Mouse (Mus musculus) kidney, postnatal 36 days (tissue): ENCODE results near the gene En2.

ENCODE experiments used
- DNase-seq, 2 experiments: peaks; one replicate each; pipeline ENCODE4 v3.0.0; 2021 to 2022; ENCODE audit warnings: mixed read lengths in 2 of 2

En2 gene

DNA sequence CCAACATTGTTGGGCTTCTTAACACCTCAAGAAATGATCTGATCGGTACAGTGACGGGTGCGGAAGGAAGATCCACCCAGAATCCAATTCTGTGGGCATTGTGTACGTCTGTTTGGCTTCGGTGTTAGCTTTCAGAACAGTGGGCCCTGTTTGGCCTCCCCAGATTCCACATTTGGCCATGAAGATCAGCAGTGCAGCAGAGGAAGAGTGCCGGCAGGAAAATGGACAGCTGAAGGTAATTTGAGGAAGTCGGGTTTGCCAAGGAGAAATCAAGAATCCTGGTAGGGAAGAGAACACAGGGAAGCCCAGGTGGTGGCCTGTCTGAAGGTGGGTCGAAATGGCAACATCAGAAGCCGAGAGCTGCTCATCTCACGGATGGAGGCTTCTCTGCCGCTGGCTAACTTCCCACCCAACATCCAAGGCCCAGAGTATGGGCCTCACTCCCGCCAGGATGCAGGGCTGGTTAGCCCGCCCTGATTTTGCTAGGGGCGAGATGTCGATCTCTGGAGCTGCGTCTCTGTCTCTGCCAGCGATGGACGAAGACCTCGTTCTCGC, 4.0 kb upstream of the En2 start:
- DNase-seq: no peak

DNA sequence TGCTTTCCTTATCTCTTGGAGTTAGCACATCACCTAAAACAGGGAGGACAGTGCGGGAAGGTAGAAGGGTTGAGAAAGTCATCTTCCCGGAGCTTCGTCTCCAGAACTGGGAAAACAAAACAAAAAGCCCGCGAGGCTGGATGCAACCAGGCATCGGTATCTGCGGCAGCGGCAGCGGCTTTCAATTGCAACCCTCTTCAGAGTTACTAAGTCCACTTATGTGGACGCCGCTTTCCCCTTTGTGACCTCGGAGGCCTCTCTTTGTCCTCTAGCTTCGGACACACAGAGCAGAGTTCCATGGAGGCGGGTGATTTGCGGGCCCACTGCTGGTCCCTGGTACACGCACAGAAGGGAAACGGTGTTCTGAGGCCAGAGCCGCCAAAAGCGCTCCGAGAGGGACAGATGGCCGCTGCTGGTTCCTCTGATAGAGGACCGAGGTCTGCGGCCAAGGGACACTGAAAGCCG, 3.5 kb upstream of the En2 start:
- no peak for DNase-seq

DNA sequence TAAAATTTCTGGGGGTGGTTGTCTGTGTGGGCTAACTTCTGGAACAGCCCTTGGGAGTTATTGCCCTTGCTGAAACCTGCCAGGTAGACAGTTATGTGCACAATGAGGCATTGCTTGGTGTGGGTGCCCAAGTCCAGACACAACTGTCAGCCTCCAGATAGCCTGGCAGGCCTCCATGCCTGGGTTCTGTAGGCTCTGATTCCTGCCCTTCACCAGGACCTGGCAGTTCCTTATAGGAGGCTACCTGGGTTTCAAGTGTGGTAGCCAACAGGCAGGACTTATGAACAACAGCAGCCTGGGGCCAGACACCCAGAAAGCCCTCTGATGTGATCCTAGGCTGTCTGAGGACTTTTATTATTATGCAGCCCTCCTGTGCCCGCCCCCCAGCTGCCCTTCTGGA, 1.6 kb upstream of the En2 start:
- DNase-seq: no peak

DNA sequence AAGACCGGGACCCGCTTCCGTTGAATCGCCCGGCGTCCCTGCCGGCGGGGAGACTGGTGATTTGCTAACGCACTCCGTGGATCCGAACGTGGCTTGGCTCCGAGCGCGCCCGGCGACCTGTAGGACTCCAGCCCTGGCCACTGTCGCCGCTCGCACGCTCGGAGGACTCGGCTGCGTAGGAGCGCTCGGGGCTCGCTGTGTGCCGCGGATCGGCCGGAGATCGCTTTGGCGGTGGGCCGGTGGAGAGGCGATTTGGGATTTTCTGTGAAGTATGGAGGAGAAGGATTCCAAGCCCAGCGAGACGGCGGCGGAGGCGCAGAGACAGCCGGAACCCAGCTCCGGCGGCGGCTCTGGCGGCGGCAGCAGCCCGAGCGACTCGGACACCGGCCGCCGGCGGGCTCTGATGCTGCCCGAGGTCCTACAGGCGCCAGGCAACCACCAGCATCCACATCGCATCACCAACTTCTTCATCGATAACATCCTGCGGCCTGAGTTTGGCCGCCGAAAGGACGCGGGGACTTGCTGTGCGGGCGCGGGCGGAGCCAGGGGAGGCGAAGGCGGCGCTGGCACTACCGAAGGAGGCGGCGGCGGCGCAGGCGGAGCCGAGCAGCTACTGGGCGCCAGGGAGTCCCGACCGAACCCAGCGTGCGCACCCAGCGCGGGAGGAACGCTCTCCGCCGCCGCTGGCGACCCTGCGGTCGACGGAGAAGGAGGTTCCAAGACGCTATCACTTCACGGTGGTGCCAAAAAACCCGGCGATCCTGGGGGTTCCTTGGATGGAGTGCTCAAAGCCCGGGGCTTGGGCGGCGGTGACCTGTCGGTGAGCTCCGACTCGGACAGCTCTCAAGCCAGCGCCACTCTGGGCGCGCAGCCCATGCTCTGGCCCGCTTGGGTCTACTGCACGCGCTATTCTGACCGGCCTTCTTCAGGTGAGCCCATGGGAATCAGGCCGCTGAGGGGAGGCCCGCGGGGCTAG, 1.1 kb downstream of the En2 start:
- DNase-seq: peak; percentile 12 to 60

DNA sequence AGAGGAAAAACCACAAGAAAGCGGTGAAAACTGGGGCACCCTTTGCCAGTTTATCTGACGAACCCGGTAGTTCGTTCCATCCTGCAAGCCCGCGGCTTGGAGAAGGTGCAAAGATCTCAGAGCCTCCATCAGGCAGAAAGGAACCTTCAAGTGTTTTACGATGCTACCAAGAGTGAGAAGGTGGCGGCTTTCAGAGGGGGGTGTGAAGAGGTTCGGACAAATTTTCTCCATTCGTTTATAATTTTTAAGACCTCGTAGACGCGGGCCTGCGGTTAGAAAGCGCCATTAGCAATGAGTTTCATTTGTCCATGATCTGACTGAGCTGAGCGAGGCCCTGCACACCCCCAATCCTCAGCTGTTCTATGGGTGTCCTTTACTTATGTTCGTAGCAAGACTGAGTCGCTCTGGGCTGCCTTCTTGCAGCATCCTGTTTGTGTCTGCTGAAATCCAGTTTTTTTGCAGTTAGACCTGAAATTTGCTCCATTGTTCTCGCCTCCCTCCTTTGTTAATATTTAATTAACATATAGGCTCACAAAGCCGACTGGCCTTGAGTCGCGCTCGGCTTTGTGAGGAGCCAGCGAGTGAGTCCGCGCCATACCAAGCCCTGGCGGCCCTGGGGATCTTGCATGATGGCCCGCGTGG, 2.2 kb downstream of the En2 start:
- peak in 1 of 2 experiments; percentile 27 for DNase-seq

DNA sequence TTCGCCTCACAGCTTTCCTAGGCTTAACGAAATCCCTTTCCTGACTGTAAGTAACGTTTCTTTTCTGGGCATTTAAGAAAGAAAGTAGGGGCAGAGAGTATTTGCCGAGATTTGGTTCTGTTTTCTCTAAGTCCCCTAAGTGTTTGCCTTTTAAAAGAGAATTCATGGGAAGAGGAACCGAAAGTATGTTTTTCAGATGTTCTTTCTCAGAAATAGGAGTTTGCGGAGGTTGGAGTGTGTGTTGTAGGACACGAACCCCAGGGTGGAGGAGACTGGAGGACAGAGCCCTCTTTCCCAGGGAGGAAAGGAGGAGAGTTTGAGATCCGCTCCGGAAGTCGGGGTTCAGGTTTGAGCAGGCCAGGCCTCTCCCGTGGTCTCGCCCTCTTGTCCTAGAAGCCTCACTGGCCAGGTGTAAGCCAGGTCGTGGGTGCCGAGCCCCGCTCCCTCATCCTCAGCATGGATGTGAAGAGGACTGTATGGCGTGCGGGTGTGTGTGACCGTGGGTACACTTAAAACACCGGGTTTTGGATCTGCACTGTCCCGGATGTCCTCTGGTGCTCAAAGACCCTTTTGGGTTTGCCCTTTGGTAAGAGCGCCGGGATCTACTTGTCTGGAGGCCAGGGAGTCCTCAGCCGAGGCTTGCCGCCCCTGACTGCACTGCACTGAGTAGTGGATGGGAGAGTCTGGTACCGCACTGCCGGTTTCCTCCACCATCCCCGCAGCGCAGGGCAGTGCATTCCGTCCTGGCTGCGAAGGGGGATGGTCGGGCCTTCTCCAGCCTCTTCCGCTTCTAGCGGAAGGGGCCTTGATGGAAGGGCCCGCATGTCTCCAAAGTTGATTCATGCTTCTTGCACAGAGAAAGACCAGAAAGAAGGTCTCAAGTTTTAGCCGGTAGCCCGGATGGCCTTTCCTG, 3.0 kb downstream of the En2 start:
- no peak for DNase-seq

DNA sequence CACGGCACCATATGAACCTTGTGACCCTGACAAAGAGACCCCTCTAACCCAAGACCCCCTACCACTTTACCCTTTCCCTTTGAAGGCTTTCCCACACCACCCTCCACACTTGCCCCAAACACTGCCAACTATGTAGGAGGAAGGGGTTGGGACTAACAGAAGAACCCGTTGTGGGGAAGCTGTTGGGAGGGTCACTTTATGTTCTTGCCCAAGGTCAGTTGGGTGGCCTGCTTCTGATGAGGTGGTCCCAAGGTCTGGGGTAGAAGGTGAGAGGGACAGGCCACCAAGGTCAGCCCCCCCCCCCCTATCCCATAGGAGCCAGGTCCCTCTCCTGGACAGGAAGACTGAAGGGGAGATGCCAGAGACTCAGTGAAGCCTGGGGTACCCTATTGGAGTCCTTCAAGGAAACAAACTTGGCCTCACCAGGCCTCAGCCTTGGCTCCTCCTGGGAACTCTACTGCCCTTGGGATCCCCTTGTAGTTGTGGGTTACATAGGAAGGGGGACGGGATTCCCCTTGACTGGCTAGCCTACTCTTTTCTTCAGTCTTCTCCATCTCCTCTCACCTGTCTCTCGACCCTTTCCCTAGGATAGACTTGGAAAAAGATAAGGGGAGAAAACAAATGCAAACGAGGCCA, 3.8 kb downstream of the En2 start:
- no peak for DNase-seq

DNA sequence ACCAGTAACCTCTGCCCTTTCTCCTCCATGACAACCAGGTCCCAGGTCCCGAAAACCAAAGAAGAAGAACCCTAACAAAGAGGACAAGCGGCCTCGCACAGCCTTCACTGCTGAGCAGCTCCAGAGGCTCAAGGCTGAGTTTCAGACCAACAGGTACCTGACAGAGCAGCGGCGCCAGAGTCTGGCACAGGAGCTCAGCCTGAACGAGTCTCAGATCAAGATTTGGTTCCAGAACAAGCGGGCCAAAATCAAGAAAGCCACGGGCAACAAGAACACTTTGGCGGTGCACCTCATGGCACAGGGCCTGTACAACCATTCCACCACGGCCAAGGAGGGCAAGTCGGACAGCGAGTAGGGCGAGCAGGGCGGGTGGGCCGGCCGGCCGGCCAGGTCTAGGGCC, 4.6 kb downstream of the En2 start:
- DNase-seq: no peak

DNA sequence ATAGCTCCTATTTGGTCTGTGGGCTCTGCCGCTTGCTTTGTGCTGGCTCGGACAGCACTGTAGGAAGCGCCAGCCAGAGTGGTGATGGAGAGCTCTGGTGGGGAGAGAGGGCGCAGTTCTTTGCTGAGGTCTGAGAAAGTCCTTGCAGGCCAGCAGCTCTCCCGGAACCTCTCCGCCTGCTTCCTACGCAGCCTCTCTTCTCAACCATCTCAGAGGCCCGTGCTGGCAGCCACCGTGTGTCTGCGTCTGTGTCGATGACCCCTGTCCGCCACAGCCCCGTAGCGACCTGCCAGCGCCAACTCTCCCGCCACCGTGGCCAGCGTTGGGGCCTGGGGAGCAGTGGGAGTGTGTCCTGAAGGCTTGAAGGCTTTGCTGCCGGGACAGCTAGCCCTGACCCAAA, 5.4 kb downstream of the En2 start:
- no peak for DNase-seq

DNA sequence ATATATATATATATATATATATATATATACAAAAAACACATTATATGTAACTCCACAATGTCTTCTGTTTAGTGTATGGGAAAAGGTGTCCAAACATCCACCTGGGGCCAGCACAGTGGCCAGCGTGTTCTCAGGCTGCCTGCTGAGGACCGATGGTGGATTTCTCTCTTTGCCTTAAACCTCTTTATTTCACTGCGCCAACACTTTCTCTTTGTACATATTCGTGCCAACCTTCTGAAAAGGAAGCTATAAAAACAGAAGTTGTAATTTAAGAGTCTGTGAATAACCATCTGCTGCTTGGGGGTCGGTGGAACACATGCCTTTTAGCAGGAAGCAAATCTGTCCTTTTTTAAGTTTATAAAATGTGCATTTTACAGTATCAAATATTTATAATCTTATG, 6.2 kb downstream of the En2 start:
- DNase-seq: no peak

DNA sequence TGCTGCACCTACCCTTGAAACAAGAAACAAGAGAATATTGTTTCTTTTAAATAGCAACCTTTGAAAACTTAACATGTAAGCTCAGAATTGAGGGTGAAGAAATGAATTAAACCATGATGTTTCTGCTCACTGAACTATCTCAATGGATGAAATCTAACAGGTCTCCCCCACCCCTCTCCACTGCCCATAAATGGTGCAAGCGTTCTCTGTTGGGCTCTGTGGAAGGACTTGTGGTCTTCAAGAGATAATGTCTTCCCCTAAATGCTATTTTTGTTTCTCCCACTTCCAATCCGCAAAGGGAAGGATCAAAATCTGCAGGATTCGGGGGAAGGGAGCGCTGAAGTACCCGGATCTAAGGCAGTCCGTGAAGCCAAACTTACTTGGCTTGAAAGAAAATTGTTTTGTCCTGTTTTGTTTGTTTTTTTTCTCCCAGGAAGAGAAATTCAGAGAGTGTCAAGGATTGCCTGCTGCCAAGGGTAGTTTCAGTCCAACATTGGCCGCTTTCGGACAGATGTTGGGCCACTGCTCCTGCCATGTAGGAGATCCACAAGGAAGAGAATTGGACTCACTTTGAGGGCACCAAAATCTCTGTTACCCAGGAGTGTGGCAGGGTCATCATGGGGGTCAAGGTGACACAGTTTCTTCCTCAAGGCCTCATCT, 6.9 kb downstream of the En2 start:
- DNase-seq: no peak

DNA sequence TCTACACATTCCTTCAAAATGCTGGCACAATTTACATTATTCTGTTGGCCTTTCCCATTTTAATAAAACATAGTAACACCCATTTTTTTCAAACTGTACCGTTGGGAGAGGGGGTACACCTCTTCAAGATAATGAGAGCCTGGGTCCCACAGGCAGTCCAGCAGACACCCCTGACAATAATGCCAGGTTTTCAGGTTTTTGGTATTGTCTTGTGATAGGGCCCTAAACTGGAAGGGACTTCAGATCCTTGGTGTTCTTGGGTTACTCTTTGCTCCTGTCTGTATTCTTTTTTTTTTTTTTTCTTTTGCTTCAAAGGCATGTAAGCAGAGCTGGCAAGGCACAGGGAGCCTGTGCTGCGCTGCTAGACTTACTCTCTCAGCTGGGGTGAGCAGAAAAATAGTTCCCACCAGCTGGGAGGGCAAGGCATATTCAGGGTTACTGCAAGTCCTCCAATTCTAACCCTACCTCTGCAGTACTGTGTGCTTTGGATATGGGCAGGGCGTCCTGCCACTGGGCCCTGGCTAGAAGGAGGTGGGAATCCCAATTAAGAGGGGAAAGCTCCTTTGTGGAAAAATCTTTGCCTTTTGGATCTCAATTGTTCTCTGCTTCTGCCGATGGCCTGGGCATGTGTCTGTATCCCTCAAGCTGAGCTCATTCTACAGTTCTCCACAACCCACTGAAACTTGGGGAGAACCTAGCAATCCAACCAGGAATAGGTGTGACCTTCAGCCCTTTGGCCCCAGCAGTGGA, 7.6 kb downstream of the En2 start:
- no peak for DNase-seq

DNA sequence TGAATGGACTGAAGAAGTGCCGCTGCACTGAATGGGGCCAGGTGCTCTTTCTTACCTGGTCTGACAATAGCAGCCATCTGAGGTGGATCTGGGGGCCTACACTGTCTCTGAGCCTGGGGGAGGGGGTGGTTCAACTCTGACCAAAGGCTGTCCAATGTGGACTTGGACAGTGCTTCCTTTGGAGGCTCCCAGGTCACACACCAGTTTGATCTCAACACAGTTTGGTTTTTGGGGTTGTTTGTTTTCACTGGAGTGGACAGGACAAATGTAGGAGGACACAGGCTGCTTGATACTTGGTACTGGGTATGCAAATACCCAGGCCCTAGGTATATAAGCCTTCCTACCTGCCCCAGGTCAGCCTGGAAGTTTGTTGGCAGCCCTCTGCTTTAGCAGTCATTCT, 8.2 kb downstream of the En2 start:
- no peak for DNase-seq

DNA sequence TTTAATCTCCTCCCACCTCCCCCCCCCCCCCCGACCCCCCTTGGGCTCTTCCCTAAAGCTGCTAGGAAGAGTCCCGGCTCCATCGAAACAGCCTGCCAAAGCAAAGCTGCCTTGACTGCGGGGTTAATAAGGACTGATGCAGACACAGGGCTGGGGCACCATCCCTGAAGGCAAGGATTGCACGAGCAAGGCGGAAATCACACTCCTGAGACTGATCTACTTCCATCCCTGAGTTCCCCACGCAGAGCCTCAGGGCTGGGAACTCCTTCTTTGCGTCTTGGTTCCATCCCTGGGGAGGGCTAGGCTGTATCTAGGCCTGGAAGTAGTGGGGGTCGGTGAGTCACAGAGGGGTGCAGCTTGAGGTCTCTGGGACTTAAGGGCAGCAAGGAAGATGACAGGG, 8.6 kb downstream of the En2 start:
- DNase-seq: no peak

DNA sequence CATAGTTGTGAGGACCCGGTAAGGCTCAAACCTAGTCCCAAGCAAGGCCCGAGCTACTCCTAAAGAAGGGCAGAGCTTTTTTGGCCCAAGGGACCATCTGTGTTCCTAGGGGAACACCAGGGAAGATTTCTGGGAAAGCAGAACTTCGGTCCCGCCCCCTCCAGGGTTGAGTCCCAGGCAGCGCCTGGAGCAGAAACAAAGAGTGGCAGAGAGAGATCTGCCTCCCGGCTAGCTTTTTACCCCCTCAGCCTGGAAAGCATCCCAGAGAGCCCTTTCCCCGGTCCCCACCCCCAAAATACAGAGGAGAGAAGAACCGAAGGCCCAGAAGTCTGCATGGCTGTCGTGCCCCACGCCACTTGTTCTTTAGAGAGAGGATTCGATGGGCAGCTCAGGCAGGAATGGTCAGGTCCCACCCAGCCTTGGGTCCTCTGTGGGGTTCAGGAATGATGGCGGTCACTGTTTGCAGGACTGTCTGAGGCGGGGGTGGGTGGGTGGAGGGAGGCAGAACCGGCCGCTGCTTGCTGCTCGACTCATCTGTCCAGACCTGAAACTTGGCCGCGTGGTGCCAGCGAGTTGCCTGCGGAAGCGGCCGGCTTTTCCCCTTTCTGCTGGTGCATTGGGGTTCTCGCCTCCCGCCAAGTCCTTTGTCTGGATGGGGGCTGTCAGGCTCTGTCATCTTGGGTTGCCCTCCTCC, 9.5 kb downstream of the En2 start:
- no peak for DNase-seq

DNA sequence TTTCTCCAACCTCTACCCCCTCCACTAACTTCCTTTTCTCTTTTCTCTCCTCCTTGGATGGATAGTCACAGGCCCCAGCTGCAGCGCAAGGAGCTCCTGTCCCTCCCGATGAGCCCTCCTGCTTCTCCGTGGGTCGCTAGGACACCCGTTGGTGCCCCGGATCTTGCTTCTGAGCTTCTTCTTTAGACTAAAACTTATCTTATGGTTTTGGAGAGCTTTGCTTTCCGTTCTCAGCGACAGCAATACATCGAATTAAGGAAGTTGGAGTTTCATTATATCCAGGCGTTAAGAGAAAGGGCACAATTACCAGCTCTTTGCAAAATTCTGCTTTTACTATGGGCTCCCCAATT, 10.1 kb downstream of the En2 start:
- no peak for DNase-seq

DNA sequence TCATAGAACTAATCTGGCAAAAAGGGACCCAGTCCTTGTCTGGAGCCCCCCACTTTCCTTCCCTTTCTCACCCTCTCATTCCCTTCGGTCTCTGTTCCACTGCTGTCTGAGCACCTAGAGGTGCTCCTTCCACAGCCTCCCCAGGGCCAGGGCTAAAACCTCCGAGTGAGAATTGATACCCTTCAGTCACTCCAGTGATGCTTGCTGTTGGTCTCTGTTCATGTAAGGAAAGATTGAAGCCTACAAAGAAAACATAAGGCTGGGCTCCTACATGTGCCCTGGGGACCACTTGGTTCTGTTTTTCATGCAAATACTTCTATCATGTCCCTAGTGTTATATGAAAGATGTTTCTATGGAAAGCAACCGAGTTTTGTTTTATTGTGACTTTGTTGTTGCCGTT, 10.5 kb downstream of the En2 start:
- no peak for DNase-seq

DNA sequence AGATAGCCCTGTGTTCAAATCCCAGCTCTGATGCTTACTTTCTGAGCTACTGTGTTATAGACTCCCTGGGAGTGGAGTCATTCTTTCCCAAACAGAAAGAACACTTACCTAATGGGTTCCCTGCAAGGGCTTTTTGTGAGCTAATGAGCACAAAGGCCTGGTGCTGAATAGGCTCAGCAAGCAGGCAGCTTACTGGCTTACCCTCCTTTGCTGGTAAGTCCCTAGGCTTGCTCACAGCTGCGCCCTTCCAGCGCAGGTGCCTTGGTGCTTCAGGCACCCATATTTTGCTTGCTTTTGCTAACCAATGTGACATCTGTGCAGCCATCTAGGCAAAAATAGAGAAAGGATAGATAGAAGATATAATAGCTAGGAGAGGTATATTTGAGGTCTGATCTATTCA, 11.1 kb downstream of the En2 start:
- no peak for DNase-seq

DNA sequence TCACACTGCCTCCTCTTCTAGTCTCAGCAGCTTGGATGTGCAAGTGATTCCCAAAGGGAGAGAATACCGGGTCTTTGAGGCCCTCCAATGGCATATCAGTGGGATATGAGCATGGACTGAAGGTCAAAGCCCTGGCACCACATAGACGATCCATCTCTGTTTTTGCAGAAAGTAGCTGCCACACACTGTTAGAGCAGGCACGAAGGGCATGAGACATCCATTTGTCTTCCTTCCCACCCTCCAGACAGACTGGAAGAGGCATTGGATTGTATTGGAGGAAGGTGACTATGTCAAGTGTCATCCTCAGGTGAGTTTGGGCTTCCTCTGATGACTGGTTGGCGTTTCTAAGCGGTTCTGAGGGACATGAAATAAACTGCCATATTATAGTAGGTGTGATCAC, 12.8 kb downstream of the En2 start:
- DNase-seq: no peak

DNA sequence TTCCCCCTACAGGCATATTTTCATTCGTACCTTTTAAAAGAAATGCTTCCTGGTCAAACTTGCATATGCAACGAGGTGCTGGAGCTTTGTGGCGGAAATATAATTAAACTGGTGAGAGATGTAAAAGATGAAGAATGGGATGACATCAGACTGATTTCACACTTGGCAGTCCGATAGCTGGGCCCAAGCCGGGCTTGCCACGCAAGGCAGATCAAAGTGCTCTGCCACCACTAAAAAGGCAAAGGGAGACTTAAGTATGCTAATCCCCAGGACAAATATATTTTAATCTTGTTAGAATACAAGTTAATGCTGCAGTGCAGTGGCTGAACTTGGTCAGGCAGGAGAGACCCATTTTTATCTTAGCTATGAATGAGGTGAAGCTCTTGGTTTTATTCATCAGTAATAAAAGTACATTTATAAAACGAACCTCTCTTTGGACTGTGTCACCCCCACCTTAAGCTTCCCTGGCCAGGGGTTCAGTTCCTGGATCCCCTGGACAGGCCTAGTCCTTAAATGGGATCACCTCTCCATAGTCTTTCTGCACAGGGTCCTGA, 13.8 kb downstream of the En2 start:
- DNase-seq: no peak
